Mouse (Mus musculus) cerebellum, adult 18-20 months (tissue): ENCODE data around the gene Usf3.

ENCODE experiments used
- DNase-seq, 2 experiments: peaks; one replicate each; pipeline ENCODE4 v3.0.0; 2021

Gene Usf3

GRCm38 (mm10) chr16:44240406-44240805 lies 67.4 kb downstream of the Usf3 start:
- DNase-seq = no peak

DNA sequence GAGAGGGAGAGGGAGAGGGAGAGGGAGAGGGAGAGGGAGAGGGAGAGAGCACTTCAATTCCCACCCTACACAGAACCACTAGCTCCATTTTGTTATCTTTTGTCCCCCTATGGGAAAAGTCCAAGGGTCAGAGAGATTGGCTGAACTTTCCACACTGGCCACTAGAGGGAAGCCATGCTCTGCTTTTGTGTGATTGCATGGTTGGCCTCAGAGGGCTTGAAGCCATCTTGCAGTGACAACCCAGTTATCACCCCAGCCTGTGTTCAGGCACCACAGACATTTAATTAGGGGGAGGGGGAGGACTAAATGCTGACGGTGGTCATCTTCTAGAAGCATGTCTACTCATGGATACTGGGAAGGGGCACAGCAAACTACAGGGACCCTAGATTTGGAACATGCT lies 69.6 kb downstream of the Usf3 start:
- peak; percentile 82 to 86 for DNase-seq

- no peak for DNase-seq
Measured at GRCm38 (mm10) chr16:44243323-44243722, 70.3 kb downstream of the Usf3 start.

GRCm38 (mm10) chr16:44249985-44250384 lies 76.9 kb downstream of the Usf3 start:
- DNase-seq = no peak

GRCm38 (mm10) chr16:44252735-44253134 lies 79.7 kb downstream of the Usf3 start:
- DNase-seq = no peak

- peak; percentile 45 to 56 for DNase-seq
Measured at GRCm38 (mm10) chr16:44253797-44254634, 81.0 kb downstream of the Usf3 start.

DNA sequence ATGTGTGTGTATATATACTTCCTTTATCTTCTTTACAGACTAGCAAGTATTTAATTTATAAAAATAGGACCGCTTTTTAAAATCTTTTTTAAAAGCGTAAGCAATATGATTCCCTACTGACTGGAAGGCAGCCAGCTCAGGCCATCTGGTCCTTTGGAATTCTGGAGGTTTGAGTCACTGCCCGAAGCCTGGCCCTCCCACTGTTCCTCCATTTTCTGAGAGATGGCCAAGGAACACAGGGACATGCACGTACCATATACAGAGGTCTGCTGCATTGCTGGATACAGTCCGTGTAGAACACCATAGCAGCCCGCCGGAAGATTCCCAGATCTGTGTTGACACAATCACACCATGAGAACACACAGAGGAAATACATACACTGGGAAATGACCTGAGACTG lies 81.7 kb downstream of the Usf3 start:
- peak; percentile 94 to 95 for DNase-seq

DNA sequence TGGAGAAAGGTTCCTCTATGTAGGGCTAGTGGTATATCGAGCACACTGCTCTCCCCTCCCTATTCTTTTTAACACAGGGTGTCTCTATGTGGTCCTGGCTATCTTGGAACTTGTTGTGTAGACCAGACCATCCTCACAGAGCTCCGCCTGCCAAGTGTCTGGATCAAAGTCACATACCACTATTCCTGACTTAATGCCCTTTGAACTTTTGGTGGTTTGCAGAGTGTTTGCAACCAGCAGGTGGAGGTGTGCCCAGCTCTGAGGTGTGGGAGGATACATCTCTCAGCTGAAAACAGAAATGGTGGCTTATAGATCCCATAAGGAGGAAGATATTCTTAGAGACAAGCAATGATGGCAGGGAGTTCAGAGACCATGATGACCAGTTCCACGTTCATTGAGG lies 84.4 kb downstream of the Usf3 start:
- no peak for DNase-seq

GRCm38 (mm10) chr16:44264916-44265315 lies 91.9 kb downstream of the Usf3 start:
- no peak for DNase-seq

- no peak for DNase-seq
Measured at GRCm38 (mm10) chr16:44265562-44265961, 92.5 kb downstream of the Usf3 start.

DNA sequence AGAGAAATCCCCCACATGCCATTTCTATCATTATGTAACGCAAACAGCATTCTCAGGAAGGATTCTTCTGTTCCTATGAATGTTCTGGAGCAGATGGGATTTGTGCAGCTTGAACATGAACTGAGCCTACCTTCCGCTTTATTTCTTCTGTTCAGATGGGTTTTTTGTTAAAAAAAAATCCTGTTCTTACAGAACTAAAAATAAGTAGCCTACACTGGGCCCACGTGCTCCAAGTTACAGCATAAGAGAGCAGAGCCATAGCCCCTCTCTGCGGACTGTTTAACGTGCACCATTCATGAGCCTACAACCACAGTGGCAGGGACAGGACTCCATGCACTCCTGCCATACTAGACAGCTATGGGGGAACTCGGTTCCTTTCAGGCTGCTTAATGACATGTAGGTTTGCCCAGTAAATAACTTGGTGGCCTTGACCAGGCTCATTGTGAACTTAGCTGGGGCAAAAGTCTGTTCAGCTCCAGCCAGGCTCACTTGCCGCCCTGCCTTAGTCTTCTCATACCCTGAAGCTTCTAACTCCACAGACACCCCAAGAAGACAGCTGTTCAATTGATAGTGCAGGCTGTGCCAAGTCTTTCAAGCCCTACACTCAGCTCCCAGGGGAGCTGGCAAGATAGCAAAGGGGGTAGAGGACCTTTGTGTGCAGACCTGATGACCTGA lies 95.6 kb downstream of the Usf3 start:
- DNase-seq = no peak

GRCm38 (mm10) chr16:44269578-44269977 lies 96.5 kb downstream of the Usf3 start:
- DNase-seq = no peak

GRCm38 (mm10) chr16:44270606-44271005 lies 97.6 kb downstream of the Usf3 start:
- no peak for DNase-seq

DNA sequence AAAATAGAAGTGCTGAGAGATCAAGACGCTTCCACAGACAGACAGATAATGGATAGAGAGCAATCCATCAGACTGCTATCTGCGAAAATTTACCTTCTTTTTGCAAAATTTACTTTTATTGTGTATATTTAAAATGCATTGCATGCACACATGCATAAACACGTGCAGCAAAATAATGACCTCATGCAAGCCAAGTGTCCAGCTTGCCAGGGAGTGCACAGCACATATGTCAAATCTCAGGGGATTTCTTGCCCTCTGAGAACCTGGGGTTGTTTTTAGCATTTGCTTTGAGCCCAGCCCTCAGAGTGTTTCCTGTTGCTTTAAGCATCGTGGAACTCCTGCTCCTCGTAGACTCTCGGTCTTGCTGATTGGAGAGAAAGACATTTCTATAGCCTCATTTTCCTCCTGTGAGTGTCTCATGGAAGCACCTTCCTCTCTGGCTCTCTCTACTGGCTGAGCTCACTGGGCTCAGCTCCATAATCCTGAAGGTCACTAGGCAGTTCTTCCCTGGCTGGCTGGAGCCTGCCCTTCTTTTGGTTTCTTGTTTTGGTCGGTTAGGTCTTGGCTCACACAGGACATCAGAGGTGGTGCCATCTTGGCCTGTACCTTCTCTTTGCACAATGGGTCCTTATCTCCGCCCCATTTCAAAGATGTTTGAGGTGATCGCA lies 98.5 kb downstream of the Usf3 start:
- peak; percentile 60 to 70 for DNase-seq
